8 mouse cellular contexts compared by ENCODE assay signal in the genomic region with DNA sequence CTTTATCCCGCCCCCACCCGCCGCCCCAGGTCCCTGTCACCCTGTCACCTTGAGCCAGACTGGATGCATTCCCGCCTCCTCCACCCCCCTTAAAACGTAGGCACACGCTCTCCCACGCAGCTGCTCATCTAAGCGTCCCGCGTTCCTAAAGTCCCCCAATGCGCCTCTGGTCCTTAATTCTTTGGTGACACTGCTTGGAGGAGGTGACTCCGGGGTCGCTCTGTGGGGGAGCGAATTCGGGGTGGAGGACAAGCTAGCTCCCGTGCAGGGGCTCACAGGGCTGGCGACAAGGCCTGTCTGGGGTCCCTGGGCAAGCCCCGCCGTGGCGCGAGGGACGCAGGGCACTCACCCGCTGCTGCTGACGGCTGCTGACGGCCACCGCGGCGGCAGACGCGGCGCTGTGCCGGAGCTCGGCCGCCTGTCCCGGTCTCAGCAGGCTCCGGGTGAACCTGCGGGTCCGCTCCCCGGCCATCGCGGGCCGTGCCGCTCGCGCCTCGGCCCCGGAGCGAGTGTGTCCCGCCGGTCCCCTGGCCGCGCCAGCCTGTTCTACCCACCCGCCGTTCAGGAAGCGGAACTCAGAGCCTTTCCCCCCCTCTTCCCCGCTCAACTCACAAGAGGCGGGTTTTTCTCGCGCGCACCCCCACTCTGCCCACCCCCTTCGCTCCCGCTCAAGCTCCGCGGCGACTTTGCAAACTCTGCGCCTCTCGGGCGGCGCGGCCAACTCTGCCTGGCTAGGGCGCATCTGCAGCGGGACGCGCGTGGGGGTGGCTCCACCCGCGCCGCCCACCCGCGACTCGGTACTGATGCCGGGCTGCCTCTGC. TPM values are rescaled to one million over a fixed set of nuclear protein-coding genes. Genes with fewer than 3 reads are reported as not detected.
DNase-seq lines count a peak whose midpoint lies in the region; ATAC-seq and TF ChIP-seq lines count a peak whose summit lies in the region.

Dock10 (minus strand) TSS at position 551 of the 821 bp plus-strand sequence.

- DNase-seq in B cell, adult 2 months = peak; percentile 83
- peak; percentile 38 for DNase-seq in adrenal gland, adult 2 months
- DNase-seq in layer of hippocampus, adult 18-20 months (ENCODE audit: low spot score in 2 of 2) = peak; percentile 69 to 78
- DNase-seq in lung, adult 2 months = peak; percentile 9
- DNase-seq in thymus, postnatal 0 days (ENCODE audit: low spot score) = peak; percentile 81

- H3K27ac ChIP-seq in embryonic fibroblast, embryonic 13.5 days (ENCODE audit: insufficient read depth, low read length) = no peak within 1 kb of the TSS
- H3K27ac ChIP-seq in heart, embryonic 16.5 days (ENCODE audit: low read length) = no peak within 1 kb of the TSS; the same call in 1 of the 2 replicates
- H3K27ac ChIP-seq in neural tube, embryonic 14.5 days (ENCODE audit: low read depth, low read length) = no peak within 1 kb of the TSS

- H3K27me3 ChIP-seq in heart, embryonic 16.5 days (ENCODE audit: control insufficient read depth, insufficient read depth, low read length) = no peaks in the 10 kb centered on the region; the same call in 1 of the 2 replicates
- peaks cover 9% of the 10 kb centered on the region; the same call in 1 of the 2 replicates for H3K27me3 ChIP-seq in neural tube, embryonic 14.5 days (ENCODE audit: control insufficient read depth, insufficient read depth, low read length)

- no peaks in the 10 kb centered on the region for H3K36me3 ChIP-seq in heart, embryonic 16.5 days (ENCODE audit: control insufficient read depth, insufficient read depth)
- no peaks in the 10 kb centered on the region for H3K36me3 ChIP-seq in neural tube, embryonic 14.5 days (ENCODE audit: control insufficient read depth, insufficient read depth, low read length)

- peak within 1 kb of the TSS; percentile 56 for H3K4me3 ChIP-seq in embryonic fibroblast, embryonic 13.5 days (ENCODE audit: insufficient read depth, low read length)
- H3K4me3 ChIP-seq in heart, embryonic 16.5 days (ENCODE audit: low read length) = peak within 1 kb of the TSS; percentile 80
- H3K4me3 ChIP-seq in lung, adult 2 months (replicated peaks; ENCODE audit: extremely low read depth, low read depth, low read length) = peak within 1 kb of the TSS; percentile 57
- peak within 1 kb of the TSS; percentile 60 for H3K4me3 ChIP-seq in neural tube, embryonic 14.5 days (ENCODE audit: low read depth, low read length)

- 0 out of 2 replicates have a peak, but pooled peaks have one; percentile 14 for TF ChIP-seq POLR2A in embryonic fibroblast, embryonic 13.5 days (IDR thresholded peaks at IDR 0.05; ENCODE audit: low read depth, low read length)
- no peak for TF ChIP-seq POLR2A in lung, adult 2 months (IDR thresholded peaks at IDR 0.05; ENCODE audit: borderline replicate concordance, extremely low read depth, low read depth, low read length)

- peak within 1 kb of the TSS; percentile 80 for H3K9ac ChIP-seq in heart, embryonic 16.5 days (ENCODE audit: low read length)
- H3K9ac ChIP-seq in neural tube, embryonic 14.5 days (replicated peaks; ENCODE audit: low read depth, low read length) = peak within 1 kb of the TSS; percentile 59

- no peak for TF ChIP-seq CTCF in embryonic fibroblast, embryonic 13.5 days (IDR thresholded peaks at IDR 0.05; ENCODE audit: borderline replicate concordance, insufficient read depth, low read length)
- TF ChIP-seq CTCF in lung, adult 2 months (IDR thresholded peaks at IDR 0.05; ENCODE audit: insufficient read depth, low read length) = no peak

- peak; percentile 74 for ATAC-seq in heart, embryonic 16.5 days (replicated peaks; ENCODE audit: extremely low read depth, insufficient read depth, low FRiP score)
- ATAC-seq in neural tube, embryonic 14.5 days (ENCODE audit: low read depth) = peak; percentile 79

- no peaks in the 10 kb centered on the region for H3K9me3 ChIP-seq in heart, embryonic 16.5 days (replicated peaks; ENCODE audit: control insufficient read depth, low read length)
- H3K9me3 ChIP-seq in neural tube, embryonic 14.5 days (ENCODE audit: control insufficient read depth, low read length) = no peaks in the 10 kb centered on the region

- H3K4me2 ChIP-seq in heart, embryonic 16.5 days (ENCODE audit: low read depth, low read length) = peak within 1 kb of the TSS; percentile 98
- peak within 1 kb of the TSS; percentile 98 for H3K4me2 ChIP-seq in neural tube, embryonic 14.5 days (ENCODE audit: low read depth, low read length)

- WGBS in heart, embryonic 16.5 days = under 1% methylated on average over 79 of the region's 82 CpGs
- WGBS in lung, adult 2 months = under 1% methylated on average over 77 of the region's 82 CpGs
- under 1% methylated on average over 75 of the region's 82 CpGs for WGBS in neural tube, embryonic 14.5 days

- no peaks in the 10 kb centered on the region for H3K4me1 ChIP-seq in embryonic fibroblast, embryonic 13.5 days (ENCODE audit: control insufficient read depth, insufficient read depth, low read length)
- H3K4me1 ChIP-seq in heart, embryonic 16.5 days (ENCODE audit: control insufficient read depth, insufficient read depth, low read length) = peaks cover 10% of the 10 kb centered on the region
- H3K4me1 ChIP-seq in lung, adult 2 months (ENCODE audit: control insufficient read depth, insufficient read depth, low read length) = no peaks in the 10 kb centered on the region
- H3K4me1 ChIP-seq in neural tube, embryonic 14.5 days (ENCODE audit: control insufficient read depth, insufficient read depth, low read length) = peaks cover 7% of the 10 kb centered on the region; the same call in 1 of the 2 replicates

RNA-seq across cellular contexts. Expression of gene Dock10, which starts in this region (rescaled TPM):
- 10 to 100 TPM; 19.5 to 20.8 TPM for total RNA-seq in adrenal gland, adult 2 months (2021)
- polyA plus RNA-seq in adrenal gland, adult 2 months (2012; rRNA removed) = 2.0 and 2.1 TPM in 2 replicates
- 2.0 and 8.5 TPM in 2 replicates for polyA plus RNA-seq in embryonic fibroblast, embryonic 13.5 days (2011; ENCODE audit: insufficient read length, low read depth, missing spikeins)
- polyA plus RNA-seq in heart, embryonic 16.5 days (2015; fragmentation: Nextera tagmentation; extraction: Ambion mirVana) = 3.5 and 5.4 TPM in 2 replicates
- total RNA-seq in layer of hippocampus, adult 18-20 months (2021) = 10 to 100 TPM; 89.5 to 91.2 TPM
- polyA plus RNA-seq in lung, adult 2 months (2012; rRNA removed) = 9.8 and 13.6 TPM in 2 replicates
- polyA plus RNA-seq in neural tube, embryonic 14.5 days (2014; fragmentation: Nextera tagmentation; extraction: Ambion mirVana) = 8.3 and 9.1 TPM in 2 replicates
- polyA plus RNA-seq in thymus, postnatal 0 days (2015; fragmentation: Nextera tagmentation; extraction: Ambion mirVana) = 21.9 and 28.5 TPM in 2 replicates

Comparison
In these comparisons a context has a peak if more than half of its experiments do, and no peak if none do; other contexts are left out.
1. RNA of gene Dock10 (total RNA-seq): 89.5 to 91.2 TPM in layer of hippocampus, adult 18-20 months; 19.5 to 20.8 TPM in adrenal gland, adult 2 months; every median in the first group is over 4 times any median in the second.
2. DNase-seq: peak in every context shown above with its lines; median percentile 83 in B cell, adult 2 months; 81 in thymus, postnatal 0 days; 74 in layer of hippocampus, adult 18-20 months; 38 in adrenal gland, adult 2 months; 9 in lung, adult 2 months.
3. Peak in every context shown above with its lines, with median percentiles within 50 percentile points of each other: H3K4me3 ChIP-seq.